Mouse (Mus musculus): Measurements from ENCODE around the gene Nfic.

Nfic gene

DNA sequence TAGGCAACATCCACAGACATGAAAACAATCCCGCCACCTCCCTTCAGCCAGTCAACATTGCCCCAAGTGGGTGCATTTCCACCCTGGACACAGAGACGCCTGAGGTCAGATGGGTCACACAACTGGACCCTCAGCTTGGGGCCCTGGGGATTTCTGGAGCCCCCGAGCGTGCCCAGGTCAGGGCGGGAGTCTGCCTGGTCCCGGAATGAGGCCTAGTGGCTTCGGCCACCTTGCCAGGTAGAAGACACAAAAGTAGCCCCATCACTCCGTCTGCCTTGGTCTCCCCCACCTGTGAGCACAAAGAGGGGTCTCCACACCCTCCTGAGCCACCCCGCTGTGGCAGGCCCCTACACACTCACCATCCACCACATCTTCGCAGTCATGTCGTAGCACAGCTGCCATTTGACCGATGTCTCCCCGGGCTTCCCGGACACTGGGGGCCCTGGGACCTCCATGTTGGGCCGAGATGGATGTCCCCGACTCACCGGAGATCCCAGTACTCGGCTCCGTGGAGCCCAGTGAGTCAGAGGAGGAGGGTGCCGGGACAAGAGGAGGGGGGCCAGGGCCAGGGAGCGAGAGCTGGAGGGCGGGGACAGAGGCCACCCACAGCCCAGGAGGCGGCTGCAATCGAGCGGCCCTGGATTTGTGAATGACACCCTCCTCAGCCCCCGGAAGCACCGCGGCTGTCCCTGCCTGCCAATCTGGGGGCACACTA is at the start of gene Nfic:
Nfic (minus strand) TSS at position 455 of the 715 bp plus-strand sequence.
- DNase-seq (ENCODE audit: low spot score): no peak

DNA sequence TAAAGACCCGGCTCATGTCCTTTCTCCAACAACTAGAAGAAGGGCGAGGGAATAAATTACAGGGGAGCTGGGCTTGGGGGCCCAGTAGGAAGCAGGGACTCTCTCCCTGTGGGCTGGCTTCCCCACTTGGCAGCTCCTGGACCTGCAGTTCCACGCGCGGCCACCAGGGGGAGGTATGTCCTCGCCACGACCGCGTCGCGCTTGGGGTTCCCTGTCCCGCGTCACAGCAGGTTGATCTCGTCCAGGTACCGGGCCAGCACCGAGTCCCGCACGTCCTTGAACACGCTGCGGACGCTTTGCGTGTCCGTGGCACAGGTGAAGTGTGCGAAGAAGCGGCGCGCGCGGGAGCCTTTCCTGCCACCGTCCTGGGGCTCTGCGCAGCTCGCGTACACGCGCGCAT is 47.2 kb upstream of the Nfic start:
- no peak for DNase-seq (ENCODE audit: low spot score)

DNA sequence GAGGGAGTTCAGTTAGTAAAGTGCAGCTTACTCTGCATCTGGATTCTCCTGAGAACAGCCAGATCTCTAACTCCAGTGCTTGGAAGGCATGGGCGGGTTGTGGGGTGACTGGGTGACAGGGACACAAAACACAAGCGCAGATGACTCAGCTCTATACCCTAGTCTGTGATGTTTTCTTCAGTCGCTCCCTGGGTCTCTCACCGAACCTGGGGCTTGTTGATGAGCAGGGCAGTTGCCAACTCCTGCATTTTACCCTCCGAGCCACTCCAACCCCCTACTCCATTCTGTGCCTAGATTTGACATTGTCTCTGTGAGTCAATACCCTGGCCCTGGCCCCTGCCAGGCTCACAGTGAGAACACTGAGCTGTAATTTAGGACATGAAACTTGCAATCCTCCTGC is 46.4 kb upstream of the Nfic start:
- no peak for DNase-seq (ENCODE audit: low spot score)

DNA sequence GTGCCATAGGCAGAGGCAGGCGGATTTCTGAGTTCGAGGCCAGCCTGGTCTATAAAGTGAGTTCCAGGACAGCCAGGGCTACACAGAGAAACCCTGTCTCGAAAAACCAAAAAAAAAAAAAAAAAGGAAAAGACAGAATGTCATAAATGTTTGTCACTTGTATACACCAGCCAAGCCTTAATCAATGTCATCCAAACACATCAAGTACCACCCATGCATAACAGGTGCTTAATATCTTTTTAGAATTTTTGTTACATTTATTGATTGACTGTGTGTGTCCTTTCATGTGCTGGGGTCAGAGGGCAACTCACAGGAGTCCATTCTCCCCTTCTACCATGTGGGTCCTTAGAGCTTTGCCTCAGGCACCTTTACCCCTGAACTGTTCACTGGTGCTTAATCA is 44.6 kb upstream of the Nfic start, which contains the start of gene S1pr4:
S1pr4 (minus strand) TSS at position 101 of the 400 bp plus-strand sequence.
- DNase-seq (ENCODE audit: low spot score): no peak

DNA sequence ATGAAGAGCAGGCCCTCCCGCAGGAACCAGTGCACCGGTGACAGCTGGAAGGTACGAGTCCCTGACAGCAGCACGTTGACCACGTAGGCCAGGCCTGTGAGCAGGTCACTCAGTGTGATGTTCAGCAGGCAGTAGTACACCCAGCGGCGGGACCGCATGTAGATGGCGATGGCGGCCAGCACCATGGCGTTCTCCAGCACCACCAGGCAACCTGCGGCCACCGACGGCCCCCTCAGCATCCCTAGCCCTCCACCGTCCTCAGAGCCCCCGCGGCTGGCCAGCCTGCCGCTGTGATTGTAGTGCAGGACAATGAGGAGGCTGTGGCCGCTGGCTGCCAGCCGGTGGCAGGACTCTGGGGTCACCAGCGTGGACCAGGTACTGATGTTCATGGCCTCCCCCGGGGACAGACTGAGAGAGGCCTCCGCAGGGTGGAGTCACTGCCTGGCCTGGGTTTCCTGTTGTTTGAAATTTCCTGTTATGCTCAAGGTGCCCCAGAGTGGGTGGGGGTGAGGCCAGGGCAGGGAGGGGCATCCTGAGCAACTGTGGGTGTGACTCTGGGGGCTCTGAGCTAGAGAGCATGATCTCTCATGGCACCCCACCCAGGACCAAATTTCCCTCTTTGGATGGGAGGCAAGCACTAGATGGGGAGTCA is 43.9 kb upstream of the Nfic start:
- DNase-seq (ENCODE audit: low spot score): no peak

DNA sequence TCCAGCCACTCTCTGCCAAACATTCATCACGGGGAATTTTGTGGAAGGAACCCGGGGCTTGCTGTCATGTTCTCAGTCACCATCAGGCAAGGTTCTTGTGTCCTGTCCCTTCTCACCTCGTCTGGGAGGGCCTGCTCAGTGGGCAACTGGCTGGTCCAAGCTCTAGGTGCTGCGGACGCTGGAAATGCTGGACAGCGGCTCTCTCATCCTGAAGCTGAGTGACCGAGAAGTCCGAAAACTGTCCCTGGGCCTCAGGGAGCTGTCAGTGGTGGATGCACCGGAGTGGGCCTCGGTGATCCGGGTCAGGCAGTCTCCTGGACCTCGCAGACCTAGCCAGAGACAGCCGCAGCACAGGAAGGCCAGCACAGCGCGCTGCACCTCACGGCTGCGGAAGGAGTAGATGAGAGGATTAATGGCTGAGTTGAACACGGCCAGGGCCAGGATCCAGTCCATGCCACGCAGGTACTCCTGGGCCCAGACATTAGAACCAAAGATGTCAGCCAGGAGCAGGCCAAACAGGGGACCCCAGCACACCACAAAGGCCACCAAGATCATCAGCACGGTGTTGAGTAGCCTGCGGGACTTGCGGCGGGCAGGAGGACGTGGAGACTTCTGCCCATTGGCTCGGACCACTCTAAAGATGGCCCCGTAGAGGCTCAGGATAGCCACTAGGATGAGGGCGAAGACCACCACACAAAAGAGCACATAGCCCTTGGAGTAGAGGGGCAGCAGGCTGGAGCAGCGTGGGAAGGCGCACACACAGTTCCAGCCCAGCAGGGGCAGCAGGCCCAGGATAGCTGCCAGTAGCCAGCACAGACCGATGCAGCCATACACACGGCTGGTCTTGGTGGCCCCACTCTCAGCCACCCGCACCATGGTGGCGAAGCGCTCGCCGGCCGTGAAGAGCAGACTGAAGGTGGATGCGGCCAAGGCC is 43.1 kb upstream of the Nfic start:
- DNase-seq (ENCODE audit: low spot score): no peak

DNA sequence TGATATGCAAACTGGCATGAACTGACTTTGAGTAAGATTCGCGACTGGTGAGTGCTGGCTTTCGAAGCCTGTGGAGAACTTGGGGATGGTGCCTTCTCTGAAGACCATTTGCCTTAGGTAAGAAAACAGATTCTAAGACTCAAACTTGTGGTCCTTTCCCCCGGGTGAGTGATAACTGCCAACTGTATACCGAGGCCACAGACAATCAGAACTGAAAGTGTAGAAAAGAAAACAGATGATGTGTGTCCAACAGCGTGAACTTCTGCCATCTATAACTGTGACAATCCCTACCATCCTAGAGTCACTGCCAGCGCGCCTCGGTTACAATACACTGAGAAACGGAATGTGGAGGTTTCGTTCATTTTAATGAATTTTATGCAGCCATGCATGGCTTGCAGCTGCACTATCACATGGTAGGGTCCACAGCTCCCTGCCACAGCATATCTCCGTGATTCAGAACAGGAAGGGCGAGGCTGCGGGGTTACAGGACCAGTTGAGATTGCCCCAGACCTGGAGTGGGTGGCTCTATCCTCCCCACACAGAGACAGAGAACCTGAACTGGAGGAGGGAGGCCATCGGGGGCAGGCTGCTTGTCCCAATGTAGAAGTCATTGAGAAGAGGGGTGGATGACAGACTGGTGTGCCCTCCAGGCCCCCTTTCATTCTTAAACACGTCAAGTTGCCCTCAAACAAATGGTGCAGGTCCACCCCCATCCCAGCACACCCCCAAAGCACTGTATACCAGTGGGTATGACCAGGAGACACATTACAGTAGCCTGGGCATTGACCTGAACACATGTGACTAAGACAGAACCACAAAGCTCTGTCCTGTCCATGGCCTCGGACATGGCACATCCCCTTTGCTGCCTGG is 42.2 kb upstream of the Nfic start:
- DNase-seq (ENCODE audit: low spot score): no peak

DNA sequence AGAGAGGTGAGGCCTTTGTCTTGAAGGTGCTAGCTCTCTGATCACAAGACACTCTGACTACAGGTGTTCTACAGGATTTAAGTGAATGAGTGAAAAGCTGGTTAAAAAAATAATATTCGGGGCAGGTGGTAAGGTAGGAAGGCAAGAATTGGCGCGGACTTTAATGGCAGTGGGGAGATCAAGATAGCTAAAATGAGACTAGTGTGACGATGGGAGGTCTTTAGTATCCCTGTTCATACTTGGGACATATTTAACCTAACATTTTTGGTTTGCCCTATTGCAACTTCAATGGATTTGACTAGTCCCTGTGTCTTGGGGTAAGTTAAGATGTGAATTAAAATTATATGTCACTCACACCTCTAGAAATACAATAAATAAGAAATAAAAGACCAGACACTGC is 41.5 kb upstream of the Nfic start:
- no peak for DNase-seq (ENCODE audit: low spot score)

DNA sequence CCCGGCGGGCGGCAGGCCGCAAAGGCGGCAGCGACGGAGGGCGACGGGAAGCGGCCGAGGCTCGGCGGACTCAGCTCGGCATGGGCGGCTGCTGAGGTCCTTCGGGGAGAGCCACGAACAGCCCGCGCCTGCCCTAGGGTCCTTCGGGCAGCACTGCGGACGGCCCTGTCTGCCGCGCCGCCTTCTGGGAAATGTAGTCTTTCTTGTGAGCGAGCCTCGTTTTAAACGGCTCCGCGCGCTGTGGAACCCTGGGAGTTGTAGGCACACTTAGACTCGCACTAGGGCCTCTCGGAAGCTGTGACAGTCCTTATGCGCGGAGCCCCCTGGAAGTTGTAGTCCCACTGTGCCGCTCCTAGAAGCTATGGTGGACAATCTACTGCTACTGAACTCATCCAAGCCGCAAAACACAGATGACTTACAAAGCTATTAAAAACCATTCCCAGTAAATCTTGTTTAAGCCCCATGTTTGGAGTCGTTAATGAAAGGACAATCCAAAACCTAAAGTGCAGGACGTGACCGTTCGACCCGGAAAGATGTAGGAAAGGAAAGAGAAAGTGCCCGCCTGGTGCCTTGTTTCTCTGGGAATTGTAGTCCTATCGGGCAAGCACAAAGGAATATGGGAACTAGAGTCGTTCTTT is 40.9 kb upstream of the Nfic start, which contains the start of gene Ncln:
Ncln (minus strand) TSS at position 129 of the 638 bp plus-strand sequence.
- DNase-seq (ENCODE audit: low spot score): peak; percentile 97

DNA sequence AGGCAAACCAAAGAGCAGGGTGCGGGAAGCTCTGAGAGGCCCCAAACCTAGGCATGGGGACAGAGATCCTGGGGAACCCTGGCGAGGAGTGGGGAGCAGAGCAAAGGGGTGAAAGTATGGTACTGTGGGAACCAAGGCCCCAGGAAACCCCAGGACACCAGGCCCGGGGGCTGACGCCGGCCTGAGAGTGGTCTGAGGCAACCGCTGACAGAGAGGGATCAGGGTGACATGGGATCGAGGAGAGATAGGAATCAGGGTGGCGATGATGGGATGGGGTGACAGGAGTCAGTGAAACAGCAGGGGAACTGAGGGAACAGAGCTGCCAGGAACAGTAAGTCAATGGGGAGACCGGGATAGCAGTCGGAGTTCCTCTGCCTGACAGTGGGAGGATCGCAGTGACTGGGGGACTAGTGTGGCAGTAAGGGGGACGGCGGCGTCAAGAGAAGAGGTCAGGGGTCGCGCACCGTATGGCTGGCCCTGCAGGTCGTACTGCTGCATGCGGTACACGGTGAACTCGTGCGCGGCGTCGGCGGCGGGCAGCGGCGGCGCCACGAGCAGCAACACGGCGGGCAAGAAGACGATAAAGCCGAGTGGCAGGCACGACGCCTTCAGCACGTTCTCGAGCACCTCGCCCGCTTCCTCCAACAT is 40.3 kb upstream of the Nfic start:
- DNase-seq (ENCODE audit: low spot score): no peak

DNA sequence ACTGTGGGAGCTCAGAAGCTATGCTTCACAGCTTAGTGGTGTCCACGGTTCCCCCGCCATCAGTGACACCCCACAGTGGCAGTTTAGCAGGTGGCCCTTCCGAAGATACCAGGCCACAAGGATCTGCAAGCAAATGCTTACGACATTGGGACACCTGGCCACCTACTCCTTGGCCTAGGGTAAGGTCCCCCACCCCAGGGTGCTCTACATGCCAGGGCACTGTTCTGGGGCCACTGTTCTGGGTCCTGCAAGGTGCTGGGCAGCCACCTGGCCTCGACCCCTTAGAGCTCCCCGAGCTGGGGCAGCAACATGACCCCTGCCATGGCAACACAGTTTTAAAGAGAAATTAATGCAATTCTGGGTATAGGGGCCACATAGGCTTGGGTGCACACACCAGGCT is 39.7 kb upstream of the Nfic start:
- no peak for DNase-seq (ENCODE audit: low spot score)

DNA sequence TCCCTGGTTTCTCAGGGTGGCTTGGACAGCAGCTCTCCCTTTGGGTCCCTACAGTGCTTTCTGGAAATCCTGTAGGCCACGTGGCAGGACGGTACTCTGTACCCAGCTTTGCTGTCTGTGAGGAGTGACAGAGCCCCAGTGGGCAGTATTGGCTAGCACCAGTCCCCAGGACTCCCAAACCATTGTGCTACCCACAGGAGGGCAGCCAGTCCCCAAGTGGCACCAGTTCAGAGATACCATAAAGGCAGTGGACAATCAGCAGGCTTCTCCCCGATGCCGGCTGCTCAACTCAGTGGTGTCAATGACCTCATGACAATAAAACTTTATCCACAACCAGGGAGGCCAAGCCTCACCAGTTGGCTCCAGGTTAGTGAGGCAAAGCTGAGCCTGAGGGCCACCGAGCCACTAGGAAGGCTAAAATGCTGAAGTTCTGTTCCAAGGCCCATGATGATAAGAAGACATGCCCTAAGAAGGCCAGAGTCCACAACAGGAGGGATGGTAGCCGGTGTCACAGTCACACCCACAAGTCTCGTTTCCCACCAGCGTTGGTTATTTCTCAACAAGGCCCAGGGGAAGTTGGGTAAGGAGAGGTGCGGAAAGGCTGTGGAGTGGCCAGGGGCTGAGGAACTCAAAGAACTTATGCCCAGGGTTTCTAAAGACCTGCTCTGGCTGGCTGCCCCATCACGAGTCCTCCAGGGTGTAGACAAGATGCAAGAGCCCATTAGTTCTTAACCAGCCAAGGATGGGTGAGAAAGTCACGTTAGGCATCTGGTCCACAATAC is 39.0 kb upstream of the Nfic start:
- DNase-seq (ENCODE audit: low spot score): no peak

DNA sequence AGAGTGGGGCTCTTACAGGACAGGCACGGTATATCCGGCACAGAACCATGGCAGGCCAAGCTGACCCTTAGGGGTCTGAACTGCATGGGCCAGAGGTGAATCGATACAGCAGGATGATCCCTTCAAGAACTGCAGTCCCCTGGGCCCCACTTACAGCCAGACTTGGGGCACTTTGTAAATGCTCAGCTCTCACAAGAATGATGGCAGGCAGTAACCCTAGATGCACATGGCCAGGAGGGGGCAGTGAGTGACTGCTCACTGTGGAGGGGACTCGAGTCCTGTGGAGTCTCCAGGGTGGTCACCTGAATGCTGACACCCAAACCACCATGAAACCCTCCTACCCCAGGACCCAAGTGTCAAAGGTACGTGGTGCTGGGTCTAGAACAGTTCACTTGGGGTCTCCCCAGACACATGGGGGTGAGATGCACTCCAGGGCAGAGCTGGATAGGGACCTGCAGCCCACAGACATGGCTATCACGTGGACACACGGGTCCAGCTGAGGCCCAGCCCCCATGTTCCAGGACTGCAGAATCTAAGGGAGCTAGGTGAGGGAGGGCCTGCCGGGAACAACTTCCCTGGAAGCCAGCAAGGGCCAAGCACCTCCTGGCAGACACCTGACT is 38.3 kb upstream of the Nfic start:
- no peak for DNase-seq (ENCODE audit: low spot score)

DNA sequence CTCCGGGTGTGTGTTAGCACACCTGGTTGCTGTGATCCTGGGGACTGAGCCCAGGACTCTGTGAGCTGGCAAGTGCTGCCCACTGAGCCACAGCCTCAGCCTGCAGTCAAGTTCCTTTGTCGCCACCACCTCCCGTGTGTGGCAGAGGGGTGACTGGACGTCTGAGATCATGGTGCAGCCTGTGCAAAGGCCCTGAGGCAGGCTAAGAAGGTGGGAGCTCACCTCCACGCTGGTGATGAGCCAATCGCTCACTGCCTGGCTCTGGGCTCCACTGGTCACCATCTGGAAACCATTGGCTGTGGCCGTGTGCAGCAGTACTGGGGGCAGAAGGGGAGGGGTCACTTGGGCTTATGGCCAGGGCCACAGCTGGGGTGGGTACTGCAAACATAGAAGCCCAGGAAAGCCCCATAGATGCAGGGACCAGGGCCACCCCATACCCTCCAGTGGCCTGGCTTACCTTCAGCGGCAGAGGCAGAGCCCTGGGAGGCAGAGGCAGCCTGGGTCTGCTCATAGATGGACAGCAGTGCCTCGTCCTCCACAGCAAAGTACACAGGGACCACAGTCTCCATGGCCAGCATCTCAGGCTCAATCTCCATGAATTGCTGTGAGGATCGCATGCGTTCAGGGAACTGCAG is 37.3 kb upstream of the Nfic start:
- no peak for DNase-seq (ENCODE audit: low spot score)

DNA sequence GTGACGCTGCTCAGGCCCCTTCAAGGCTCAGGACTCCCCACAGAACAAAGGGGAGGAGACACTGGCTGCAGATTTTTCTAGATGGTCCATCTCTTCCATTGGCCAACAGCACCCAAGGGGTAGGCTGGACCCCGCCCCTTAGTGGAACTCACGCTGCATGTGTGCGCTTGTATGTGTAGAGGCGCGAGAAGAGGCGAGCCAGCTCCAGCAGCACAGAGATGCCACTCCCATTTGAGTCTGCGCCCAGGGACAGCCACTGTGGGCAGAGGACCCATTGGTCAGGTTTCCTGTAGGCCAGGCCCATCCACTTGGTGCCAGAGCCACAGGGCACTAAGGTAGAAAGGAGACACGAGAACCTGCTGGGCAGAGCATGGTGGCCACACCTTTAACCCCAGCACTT is 35.6 kb upstream of the Nfic start:
- DNase-seq (ENCODE audit: low spot score): no peak

DNA sequence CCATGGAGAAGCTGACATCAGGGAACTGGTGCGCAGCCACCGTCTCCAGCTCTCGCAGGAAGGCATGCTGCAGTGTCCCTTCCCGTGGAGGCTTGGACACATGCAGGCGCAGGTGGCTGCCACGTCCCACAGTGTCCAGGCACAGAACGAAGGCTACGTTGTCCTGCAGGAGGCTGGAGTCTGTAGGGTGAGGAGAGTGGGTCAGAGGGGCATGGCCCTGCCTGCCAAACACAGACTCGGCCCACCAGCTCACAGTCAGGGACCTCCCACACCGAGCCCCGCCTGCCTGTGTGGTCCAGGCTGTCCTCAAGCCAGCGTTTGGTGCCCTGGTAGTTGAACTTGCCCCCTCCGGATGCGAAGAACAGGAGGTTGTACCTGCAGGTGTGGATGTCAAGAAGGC is 34.5 kb upstream of the Nfic start:
- DNase-seq (ENCODE audit: low spot score): no peak

DNA sequence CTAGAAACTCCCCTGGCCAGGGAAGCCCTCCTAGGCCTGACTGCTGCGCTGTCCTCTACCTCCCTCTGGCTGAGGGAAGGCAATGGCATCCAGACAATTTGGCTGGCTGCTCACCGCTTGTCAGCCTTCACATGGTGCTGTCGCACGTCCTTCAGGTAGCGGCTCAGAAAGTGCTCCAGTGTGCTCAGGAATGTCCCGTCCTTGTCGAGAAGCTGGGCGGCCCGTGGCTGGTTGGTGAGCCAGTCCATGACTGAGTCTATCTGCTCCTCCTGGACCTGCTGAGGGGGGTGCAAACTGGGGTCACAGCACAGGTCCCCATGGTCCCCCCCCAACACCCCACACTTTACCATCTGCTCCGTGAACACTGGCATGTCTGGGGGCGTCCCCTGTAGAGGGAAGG is 32.6 kb upstream of the Nfic start:
- DNase-seq (ENCODE audit: low spot score): no peak

DNA sequence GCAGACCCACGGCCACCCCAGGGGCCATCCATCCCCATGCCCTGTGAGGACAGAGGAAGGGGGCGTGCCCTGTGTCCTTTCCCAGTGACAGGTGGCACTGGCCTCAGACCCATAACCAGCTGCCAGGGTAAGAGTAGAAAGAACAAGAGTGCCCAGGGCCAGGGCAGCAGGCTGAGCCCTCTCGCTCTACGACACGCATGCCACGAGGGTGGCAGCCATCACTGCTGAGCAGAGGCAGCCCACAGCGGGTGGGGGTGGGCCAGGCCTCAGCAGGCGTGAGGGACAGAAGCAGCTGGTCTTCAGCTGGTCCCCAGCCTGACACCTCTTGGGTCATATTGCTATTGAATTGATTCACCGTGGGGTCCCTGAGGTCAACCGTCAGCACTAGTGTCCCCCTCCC is 31.1 kb upstream of the Nfic start:
- no peak for DNase-seq (ENCODE audit: low spot score)

DNA sequence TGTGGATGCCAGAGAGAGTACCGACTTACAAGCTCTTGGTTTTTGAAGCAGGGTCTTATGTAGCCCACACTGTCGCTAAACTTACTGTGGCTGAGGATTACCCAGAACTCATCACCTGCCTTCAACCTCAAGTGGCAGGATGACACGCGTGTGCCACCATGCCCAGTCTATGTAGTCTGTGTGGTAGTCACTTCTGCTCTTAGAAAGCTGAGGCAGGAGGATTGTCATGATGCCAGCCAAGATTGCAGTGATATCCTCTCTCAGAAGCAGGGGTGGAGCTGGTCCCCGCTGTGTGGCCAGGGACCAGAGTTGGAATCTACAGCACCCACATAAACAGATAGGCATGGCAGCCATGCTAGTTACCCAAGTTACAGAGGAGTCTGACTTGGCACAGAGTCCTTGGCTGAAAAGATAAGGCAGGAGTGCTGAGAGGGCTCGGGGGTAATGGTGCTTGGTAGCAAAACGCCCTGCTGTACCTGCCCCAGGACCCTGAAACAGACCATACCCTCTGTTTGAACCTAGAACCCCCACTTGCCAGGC is 30.1 kb upstream of the Nfic start:
- no peak for DNase-seq (ENCODE audit: low spot score)
